Mouse (Mus musculus) hindbrain, postnatal 0 days (tissue): ENCODE measurements around the gene Gm49322. TPM values are rescaled to one million over a fixed set of nuclear protein-coding genes. Genes with fewer than 3 reads are reported as not detected.
"Not testable (repeated sequence)": the region's sequence is repeated elsewhere in the genome, so short reads cannot be mapped to it uniquely, and the experiment has no call there.

ENCODE experiments used
- ATAC-seq: fragments of 200-750 bp; cut with Nextera tagmentation; 2 replicates; pipeline ENCODE4 v1.8.0; 2017; ENCODE audit warnings: mild to moderate bottlenecking, moderate TSS enrichment, moderate library complexity
- DNase-seq: peaks from one replicate; pipeline ENCODE4 v3.0.0-alpha.2; 2015; ENCODE audit warnings: low spot score
- H3K27ac ChIP-seq: fragments of 300-500 bp; sonication (generic); 2 replicates; pipeline ENCODE4 v1.5.1; 2014; ENCODE audit warnings: mild to moderate bottlenecking
- H3K27me3 ChIP-seq: fragments of 300-500 bp; sonication (generic); 2 replicates; pipeline ENCODE4 v1.6.1; 2014; ENCODE audit warnings: low read length, mixed read lengths; ENCODE audit not compliant: insufficient read depth
- H3K36me3 ChIP-seq: fragments of 300-500 bp; sonication (generic); 2 replicates; pipeline ENCODE4 v1.6.1; 2014; ENCODE audit warnings: low read length, mixed read lengths; ENCODE audit not compliant: insufficient read depth
- H3K4me1 ChIP-seq: fragments of 300-500 bp; sonication (generic); 2 replicates; pipeline ENCODE4 v1.6.1; 2014; ENCODE audit warnings: antibody characterized with exemption, low read length, mixed read lengths; ENCODE audit not compliant: insufficient read depth
- H3K4me2 ChIP-seq: fragments of 300-500 bp; sonication (generic); 2 replicates; pipeline ENCODE4 v1.6.1; 2014; ENCODE audit warnings: low read depth, mild to moderate bottlenecking, low read length, moderate library complexity, mixed read lengths
- H3K4me3 ChIP-seq: fragments of 300-500 bp; sonication (generic); 2 replicates; pipeline ENCODE4 v1.5.1; 2014; ENCODE audit warnings: low read length
- H3K9ac ChIP-seq: fragments of 300-500 bp; sonication (generic); replicated peaks from 2 replicates; pipeline ENCODE4 v1.6.1; 2014; ENCODE audit warnings: mild to moderate bottlenecking, low read length, moderate library complexity, mixed read lengths
- H3K9me3 ChIP-seq: fragments of 300-500 bp; sonication (generic); 2 replicates; pipeline ENCODE4 v1.6.1; 2016; ENCODE audit warnings: low read length, mixed read lengths
- CTCF ChIP-seq: IDR thresholded peaks from 2 replicates; pipeline ENCODE4 v1.5.1; 2016; ENCODE audit warnings: antibody characterized with exemption, control low read depth, low read depth
- WGBS: fragments of 180-500 bp; shearing (Covaris S2); extraction: QIAGEN DNeasy Blood & Tissue Kit; methylation state at CpG from one replicate; pipeline ENCODE4 v1.1.7; 2014; 5-methylcytosine and 5-hydroxymethylcytosine counted together
- polyA plus RNA-seq: library from polyadenylated mRNA; unstranded; fragments of >200 nt; fragmentation: Nextera tagmentation; extraction: Ambion mirVana; gene quantifications from 2 replicates; pipeline ENCODE4 v1.2.1, GENCODE M21; 2015
- total RNA-seq: library from RNA; depleted of rRNA; stranded (reverse); fragments of >200 nt; gene quantifications from 2 replicates; pipeline ENCODE4 v1.2.3, GENCODE M21; 2014; rRNA removed

Gm49322 gene
- total RNA-seq (0.54 and 2.2 TPM in 2 replicates), polyA plus RNA-seq (1.1 TPM in 2 replicates)

GRCm38 (mm10) chr10:80605721-80606120, at the start of gene Gm49322:
TSS of gene Gm49322 (plus strand) at chr10:80606021.
- H3K27ac ChIP-seq, H3K9ac ChIP-seq, DNase-seq, ATAC-seq, H3K27me3 ChIP-seq, H3K4me2 ChIP-seq, H3K4me3 ChIP-seq, H3K9me3 ChIP-seq: not testable (repeated sequence)
- 72% methylated on average over 2 of the region's 4 CpGs for WGBS
- Histone ChIP-seq H3K4me1 (peaks cover 14% of the 10 kb centered on the region), H3K36me3 (peaks cover 30% of the 10 kb centered on the region)

- Histone ChIP-seq H3K4me3 (no peak overlapping the region), H3K4me2 (no peak overlapping the region), H3K4me1 (peaks cover 9% of the 10 kb centered on the region), H3K9me3 (no peaks in the 10 kb centered on the region), H3K36me3 (no peaks in the 10 kb centered on the region), H3K27ac (no peak overlapping the region), H3K27me3 (no peaks in the 10 kb centered on the region), H3K9ac (0 out of 2 replicates have a peak overlapping the region, but pooled peaks have one; percentile 2)
- TF ChIP-seq CTCF = peak; percentile 80
- WGBS = 22% methylated on average over 5 of the region's 5 CpGs
- ATAC-seq = no peak
- peak; percentile 85 for DNase-seq
These were observed 48.4 kb upstream of the Gm49322 start for GRCm38 (mm10) chr10:80557346-80557965.

- ATAC-seq (no peak), DNase-seq (no peak)
- Histone ChIP-seq H3K4me2 (0 out of 2 replicates have a peak overlapping the region, but pooled peaks have one; percentile 86), H3K4me1 (peaks cover 9% of the 10 kb centered on the region), H3K27ac (no peak overlapping the region), H3K9ac (0 out of 2 replicates have a peak overlapping the region, but pooled peaks have one; percentile 21), H3K36me3 (no peaks in the 10 kb centered on the region), H3K9me3 (no peaks in the 10 kb centered on the region), H3K4me3 (no peak overlapping the region), H3K27me3 (no peaks in the 10 kb centered on the region)
- 90% methylated on average over 7 of the region's 7 CpGs for WGBS
- TF ChIP-seq CTCF = no peak
These were observed 46.4 kb upstream of the Gm49322 start for GRCm38 (mm10) chr10:80559431-80559830.

- ATAC-seq (no peak), DNase-seq (no peak)
- Histone ChIP-seq H3K27me3 (no peaks in the 10 kb centered on the region), H3K4me2 (peak overlapping the region; percentile 86), H3K4me1 (peaks cover 9% of the 10 kb centered on the region), H3K4me3 (peak overlapping the region; percentile 100), H3K27ac (peak overlapping the region; percentile 94; the same call in 1 of the 2 replicates), H3K9ac (peak overlapping the region; percentile 98), H3K36me3 (no peaks in the 10 kb centered on the region), H3K9me3 (no peaks in the 10 kb centered on the region)
- no peak for TF ChIP-seq CTCF
- WGBS = 1% methylated on average over 13 of the region's 13 CpGs
These were observed 45.2 kb upstream of the Gm49322 start for GRCm38 (mm10) chr10:80560621-80561020.

GRCm38 (mm10) chr10:80561116-80561944, 44.5 kb upstream of the Gm49322 start, which contains the start of gene Rexo1:
TSS of gene Rexo1 (minus strand) at chr10:80561560.
- Histone ChIP-seq H3K27me3 (no peaks in the 10 kb centered on the region), H3K27ac (peak within 1 kb of the TSS; percentile 94), H3K36me3 (no peaks in the 10 kb centered on the region), H3K4me3 (peak within 1 kb of the TSS; percentile 100), H3K4me1 (peaks cover 9% of the 10 kb centered on the region), H3K9me3 (no peaks in the 10 kb centered on the region), H3K9ac (peak within 1 kb of the TSS; percentile 98), H3K4me2 (peak within 1 kb of the TSS; percentile 86)
- TF ChIP-seq CTCF = peak; percentile 86
- peak; percentile 97 for DNase-seq
- ATAC-seq = peak; percentile 88
- WGBS = under 1% methylated on average over 71 of the region's 72 CpGs

GRCm38 (mm10) chr10:80566375-80567092, 39.3 kb upstream of the Gm49322 start:
- TF ChIP-seq CTCF = peak; percentile 98
- Histone ChIP-seq H3K36me3 (peaks cover 6% of the 10 kb centered on the region; the same call in 1 of the 2 replicates), H3K4me3 (no peak overlapping the region), H3K27ac (peak overlapping the region; percentile 46), H3K27me3 (no peaks in the 10 kb centered on the region), H3K4me1 (peaks cover 14% of the 10 kb centered on the region), H3K9ac (no peak overlapping the region), H3K9me3 (no peaks in the 10 kb centered on the region), H3K4me2 (peak overlapping the region; percentile 42; the same call in 1 of the 2 replicates)
- ATAC-seq (peak; percentile 50), DNase-seq (peak; percentile 87)
- WGBS = 12% methylated on average over 17 of the region's 17 CpGs
